Mouse (Mus musculus): Measurements from ENCODE around the gene Lamtor3. TPM values are rescaled to one million over a fixed set of nuclear protein-coding genes. Genes with fewer than 3 reads are reported as not detected.
"Not testable (repeated sequence)": the region's sequence is repeated elsewhere in the genome, so short reads cannot be mapped to it uniquely, and the experiment has no call there.

Lamtor3 gene
- total RNA-seq, 2 experiments from 2014 or later, result 64.4 to 65.3 TPM

- TF ChIP-seq CTCF (conservative IDR thresholded peaks at IDR 0.05), result no peak
- Histone ChIP-seq H3K27ac (no peak overlapping the region), H3K4me3 (no peak overlapping the region)
- peak in 1 of 2 experiments; percentile 27 for DNase-seq (ENCODE audit: low spot score in 2 of 2)
Measured at GRCm38 (mm10) chr3:137900149-137900548, 18.2 kb upstream of the Lamtor3 start.

- no peak for TF ChIP-seq CTCF (conservative IDR thresholded peaks at IDR 0.05)
- DNase-seq (ENCODE audit: low spot score in 2 of 2), result no peak
- H3K27ac ChIP-seq, result no peak overlapping the region
Measured at GRCm38 (mm10) chr3:137913093-137913492, 5.2 kb upstream of the Lamtor3 start.

GRCm38 (mm10) chr3:137914567-137914966 lies 3.7 kb upstream of the Lamtor3 start:
- not testable (repeated sequence) for DNase-seq (ENCODE audit: low spot score in 2 of 2); H3K27ac ChIP-seq; H3K4me3 ChIP-seq

More at GRCm38 (mm10) chr3:137913093-137913492, 5.2 kb upstream of the Lamtor3 start:
- no peak overlapping the region for H3K4me3 ChIP-seq

- TF ChIP-seq CTCF (conservative IDR thresholded peaks at IDR 0.05), result no peak
- Histone ChIP-seq H3K4me3 (peak overlapping the region; percentile 93), H3K27ac (peak overlapping the region; percentile 96)
- no peak for DNase-seq (ENCODE audit: low spot score in 2 of 2)
Measured at GRCm38 (mm10) chr3:137917694-137918171, 573 bp upstream of the Lamtor3 start.

GRCm38 (mm10) chr3:137918932-137919311 lies 616 bp downstream of the Lamtor3 start:
- peak overlapping the region; percentile 96 for H3K27ac ChIP-seq
- no peak for DNase-seq (ENCODE audit: low spot score in 2 of 2)
- TF ChIP-seq CTCF (conservative IDR thresholded peaks at IDR 0.05), result no peak

GRCm38 (mm10) chr3:137919398-137919797 lies 1.1 kb downstream of the Lamtor3 start:
- peak overlapping the region; percentile 93 for H3K4me3 ChIP-seq
- DNase-seq (ENCODE audit: low spot score in 2 of 2), result no peak
- no peak for TF ChIP-seq CTCF (conservative IDR thresholded peaks at IDR 0.05)
- no peak overlapping the region for H3K27ac ChIP-seq

More at GRCm38 (mm10) chr3:137918932-137919311, 616 bp downstream of the Lamtor3 start:
- H3K4me3 ChIP-seq, result peak overlapping the region; percentile 93

GRCm38 (mm10) chr3:137920594-137920993 lies 2.3 kb downstream of the Lamtor3 start:
- Histone ChIP-seq H3K4me3 (no peak overlapping the region), H3K27ac (no peak overlapping the region)
- no peak for TF ChIP-seq CTCF (conservative IDR thresholded peaks at IDR 0.05)
- DNase-seq (ENCODE audit: low spot score in 2 of 2), result no peak

- TF ChIP-seq CTCF (conservative IDR thresholded peaks at IDR 0.05), result no peak; the same call in 1 of the 2 replicates
Measured at GRCm38 (mm10) chr3:137927010-137927409, 8.7 kb downstream of the Lamtor3 start.

GRCm38 (mm10) chr3:137929940-137930339 lies 11.6 kb downstream of the Lamtor3 start:
- no peak for TF ChIP-seq CTCF (conservative IDR thresholded peaks at IDR 0.05)
- Histone ChIP-seq H3K4me3 (no peak overlapping the region), H3K27ac (no peak overlapping the region)
- DNase-seq (ENCODE audit: low spot score in 2 of 2), result no peak

More at GRCm38 (mm10) chr3:137927010-137927409, 8.7 kb downstream of the Lamtor3 start:
- DNase-seq (ENCODE audit: low spot score in 2 of 2), result no peak
- H3K27ac ChIP-seq, result no peak overlapping the region
- no peak overlapping the region for H3K4me3 ChIP-seq

GRCm38 (mm10) chr3:137932748-137933147 lies 14.4 kb downstream of the Lamtor3 start:
- Histone ChIP-seq H3K4me3 (no peak overlapping the region), H3K27ac (no peak overlapping the region)
- no peak for TF ChIP-seq CTCF (conservative IDR thresholded peaks at IDR 0.05)
- no peak for DNase-seq (ENCODE audit: low spot score in 2 of 2)

GRCm38 (mm10) chr3:137933986-137934385 lies 15.7 kb downstream of the Lamtor3 start:
- H3K27ac ChIP-seq, result no peak overlapping the region
- DNase-seq (ENCODE audit: low spot score in 2 of 2), result no peak

GRCm38 (mm10) chr3:137935570-137936525 lies 17.5 kb downstream of the Lamtor3 start:
- Histone ChIP-seq H3K27ac (no peak overlapping the region), H3K4me3 (no peak overlapping the region)
- no peak for DNase-seq (ENCODE audit: low spot score in 2 of 2)
- no peak for TF ChIP-seq CTCF (conservative IDR thresholded peaks at IDR 0.05)

More at GRCm38 (mm10) chr3:137933986-137934385, 15.7 kb downstream of the Lamtor3 start:
- no peak overlapping the region for H3K4me3 ChIP-seq
- TF ChIP-seq CTCF (conservative IDR thresholded peaks at IDR 0.05), result no peak

GRCm38 (mm10) chr3:137936541-137936940 lies 18.2 kb downstream of the Lamtor3 start:
- Histone ChIP-seq H3K27ac (no peak overlapping the region), H3K4me3 (no peak overlapping the region)
- no peak for DNase-seq (ENCODE audit: low spot score in 2 of 2)
- no peak for TF ChIP-seq CTCF (conservative IDR thresholded peaks at IDR 0.05)
